Mouse (Mus musculus): ENCODE data around the gene Trim2. TPM values are rescaled to one million over a fixed set of nuclear protein-coding genes. Genes with fewer than 3 reads are reported as not detected.
A peak's percentile ranks its signal among the peaks of the same experiment; 100 is the strongest.

The Trim2 gene
- polyA plus RNA-seq, 1 experiment, result 22.8 TPM

- 77% methylated on average over 8 of the region's 8 CpGs for WGBS
- DNase-seq (ENCODE audit: low read depth, low spot score), result no peak
Observed at GRCm38 (mm10) chr3:84169393-84170005, 137.2 kb downstream of the Trim2 start.

DNA sequence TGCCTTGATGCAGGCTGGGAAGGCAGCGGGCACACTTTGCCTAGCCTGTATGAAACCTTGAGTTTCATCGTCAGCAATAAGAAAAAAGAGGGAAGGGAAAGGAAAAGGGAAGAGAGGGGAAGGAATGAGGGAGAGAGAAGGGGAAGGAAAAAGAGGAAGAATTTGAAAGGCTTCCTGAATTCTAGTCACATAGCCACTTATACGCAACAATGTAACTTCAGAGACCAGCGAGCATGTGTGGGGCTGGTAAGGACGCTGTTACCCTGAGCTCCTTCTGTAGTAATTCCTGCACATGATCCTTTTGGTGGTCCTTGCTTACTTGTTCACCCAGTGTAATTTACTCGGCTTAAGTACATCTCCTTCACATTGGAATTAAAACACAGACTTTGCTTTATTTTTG is 137.7 kb downstream of the Trim2 start:
- WGBS, result 89% methylated on average over 6 of the region's 6 CpGs

GRCm38 (mm10) chr3:84166073-84166472 is 140.6 kb downstream of the Trim2 start:
- no peak for DNase-seq (ENCODE audit: low read depth, low spot score)
- 76% methylated on average over 5 of the region's 5 CpGs for WGBS

More for the DNA sequence above, 137.7 kb downstream of the Trim2 start:
- DNase-seq (ENCODE audit: low read depth, low spot score), result no peak

DNA sequence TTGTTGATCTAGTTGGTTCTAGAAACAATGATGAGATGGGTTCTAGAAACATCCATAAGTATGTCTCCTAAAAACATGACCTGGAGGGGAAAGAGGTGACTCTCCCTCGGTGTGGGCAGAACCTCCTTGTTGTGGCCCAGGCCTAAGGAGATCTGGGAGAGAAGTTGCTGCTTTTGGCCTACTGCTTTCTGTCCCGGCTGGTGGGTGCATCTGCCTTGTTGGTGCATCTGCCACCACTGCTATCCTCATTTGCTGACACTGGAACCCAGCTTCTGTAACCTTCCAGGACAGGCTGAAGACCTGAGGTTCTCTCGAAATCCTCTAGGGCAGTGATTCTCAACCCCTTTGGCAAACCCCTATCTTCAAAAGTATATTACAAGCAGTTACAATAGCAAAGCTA is 141.3 kb downstream of the Trim2 start:
- DNase-seq (ENCODE audit: low read depth, low spot score), result no peak
- WGBS, result 95% methylated on average over 3 of the region's 3 CpGs

DNA sequence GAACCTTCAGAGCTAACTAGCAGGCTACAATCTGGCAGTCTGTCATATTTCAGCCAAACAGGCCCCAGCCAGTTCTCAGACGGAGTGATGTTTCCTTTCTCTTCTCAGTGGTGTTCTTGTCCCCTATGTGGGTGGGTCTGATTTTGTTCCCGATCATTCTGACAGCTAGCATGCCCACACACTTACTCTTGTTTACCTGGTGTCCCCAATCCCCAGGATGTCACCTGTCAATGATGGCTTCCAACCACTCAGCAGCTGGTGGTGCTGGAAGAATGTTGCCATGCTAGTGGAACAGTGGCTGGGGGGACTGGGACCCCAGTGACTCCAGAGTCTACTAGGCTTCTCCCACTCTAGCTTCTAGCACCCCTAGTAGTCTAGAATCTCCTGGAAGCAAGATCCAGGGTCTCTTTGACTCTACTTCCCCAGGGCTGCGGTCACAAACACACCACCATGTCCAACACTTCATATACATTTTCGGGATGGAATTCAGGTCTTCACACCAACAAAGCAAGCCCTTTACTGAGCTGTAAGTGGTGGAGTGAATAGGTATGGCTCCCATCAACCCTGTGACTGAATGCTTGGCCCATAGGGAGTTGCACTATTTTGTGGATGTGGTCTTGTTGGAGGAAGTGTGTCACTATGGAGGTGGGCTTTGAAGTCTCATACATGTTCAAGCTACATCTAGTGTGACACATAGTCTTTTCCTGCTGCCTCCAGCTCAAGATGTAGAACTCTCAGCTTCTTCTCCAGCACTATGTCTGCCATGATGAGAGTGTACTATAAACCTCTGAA is 148.9 kb downstream of the Trim2 start:
- WGBS, result 69% methylated on average over 4 of the region's 4 CpGs
- DNase-seq (ENCODE audit: low read depth, low spot score), result no peak

GRCm38 (mm10) chr3:84157011-84157410 is 149.7 kb downstream of the Trim2 start:
- no peak for DNase-seq (ENCODE audit: low read depth, low spot score)
- WGBS, result 33% methylated on average over 4 of the region's 4 CpGs

GRCm38 (mm10) chr3:84156105-84156504 is 150.6 kb downstream of the Trim2 start:
- DNase-seq (ENCODE audit: low read depth, low spot score), result no peak
- 22% methylated on average over 6 of the region's 6 CpGs for WGBS

GRCm38 (mm10) chr3:84155558-84156006 is 151.1 kb downstream of the Trim2 start, which contains the start of gene Mnd1:
Gene Mnd1 (minus strand): TSS chr3:84155786.
- DNase-seq (ENCODE audit: low read depth, low spot score), result peak; percentile 90
- under 1% methylated on average over 29 of the region's 29 CpGs for WGBS

DNA sequence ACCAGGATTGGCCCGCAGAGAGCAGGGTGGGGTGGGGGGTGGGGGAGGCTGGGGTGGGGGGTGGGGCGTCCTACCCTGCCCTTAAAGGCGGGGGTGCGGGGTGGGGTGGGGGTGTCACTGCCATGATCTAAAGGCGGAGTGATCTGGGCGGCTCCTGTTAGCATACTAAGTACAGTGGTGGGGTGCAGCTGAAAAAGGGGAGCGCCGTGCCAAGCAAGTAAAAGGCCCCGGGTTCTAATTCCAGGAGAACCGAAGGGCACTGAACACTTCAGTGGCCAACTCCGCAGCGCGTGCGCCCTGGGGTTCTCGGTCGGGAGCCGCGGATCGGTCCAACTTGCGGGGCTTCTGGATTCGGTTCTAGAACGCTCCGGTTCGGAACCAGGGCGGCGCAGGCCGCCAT is 151.5 kb downstream of the Trim2 start:
- under 1% methylated on average over 27 of the region's 27 CpGs for WGBS
- DNase-seq (ENCODE audit: low read depth, low spot score), result no peak

- no peak for DNase-seq (ENCODE audit: low read depth, low spot score)
- 12% methylated on average over 12 of the region's 12 CpGs for WGBS
Observed at GRCm38 (mm10) chr3:84154721-84155141, 151.9 kb downstream of the Trim2 start.

- 97% methylated on average over 3 of the region's 3 CpGs for WGBS
- DNase-seq (ENCODE audit: low read depth, low spot score), result no peak
Observed at GRCm38 (mm10) chr3:84149831-84150230, 156.8 kb downstream of the Trim2 start.

GRCm38 (mm10) chr3:84140947-84141346 is 165.7 kb downstream of the Trim2 start:
- 71% methylated on average over 7 of the region's 7 CpGs for WGBS
- DNase-seq (ENCODE audit: low read depth, low spot score), result no peak

DNA sequence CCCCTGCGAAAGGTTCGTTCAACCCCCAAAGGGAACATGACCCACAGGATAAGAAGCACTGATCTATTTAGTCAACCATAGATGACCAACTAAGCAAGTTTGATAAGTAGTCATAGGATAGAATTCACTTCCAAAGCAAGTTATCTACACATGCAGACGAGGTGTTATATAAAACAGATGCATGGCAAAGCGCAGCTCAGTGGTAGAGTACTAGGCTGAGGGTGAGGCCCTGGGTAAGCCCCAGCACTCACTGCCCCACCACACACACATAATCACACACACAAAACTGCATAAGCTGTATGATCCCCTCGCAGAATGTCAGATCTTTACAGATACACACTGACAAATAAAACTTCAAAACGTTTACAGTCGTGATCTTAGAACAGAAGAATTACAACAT is 170.2 kb downstream of the Trim2 start:
- 84% methylated on average over 7 of the region's 7 CpGs for WGBS
- no peak for DNase-seq (ENCODE audit: low read depth, low spot score)

DNA sequence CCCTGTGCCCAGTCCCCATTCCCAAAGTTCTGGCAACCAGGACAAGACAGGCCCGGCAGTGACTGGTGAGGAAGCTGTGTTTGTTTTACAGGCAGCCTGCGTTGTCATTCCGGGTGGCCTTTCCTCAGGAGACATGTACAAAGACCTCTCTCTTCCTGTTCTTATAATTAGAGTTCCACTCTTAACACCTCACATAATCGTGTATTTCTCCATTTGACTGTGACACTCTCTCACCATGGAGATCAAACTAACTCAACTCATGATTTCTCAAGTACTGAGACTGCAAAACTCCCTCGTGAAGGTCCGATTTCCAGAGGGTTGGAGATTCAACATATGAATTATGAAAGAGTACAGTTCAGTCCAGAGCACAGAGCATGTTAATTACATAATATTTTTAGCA is 170.7 kb downstream of the Trim2 start:
- 56% methylated on average over 6 of the region's 6 CpGs for WGBS
- no peak for DNase-seq (ENCODE audit: low read depth, low spot score)

- DNase-seq (ENCODE audit: low read depth, low spot score), result no peak
- WGBS, result 28% methylated on average over 9 of the region's 9 CpGs
Observed at GRCm38 (mm10) chr3:84135387-84135786, 171.3 kb downstream of the Trim2 start.

DNA sequence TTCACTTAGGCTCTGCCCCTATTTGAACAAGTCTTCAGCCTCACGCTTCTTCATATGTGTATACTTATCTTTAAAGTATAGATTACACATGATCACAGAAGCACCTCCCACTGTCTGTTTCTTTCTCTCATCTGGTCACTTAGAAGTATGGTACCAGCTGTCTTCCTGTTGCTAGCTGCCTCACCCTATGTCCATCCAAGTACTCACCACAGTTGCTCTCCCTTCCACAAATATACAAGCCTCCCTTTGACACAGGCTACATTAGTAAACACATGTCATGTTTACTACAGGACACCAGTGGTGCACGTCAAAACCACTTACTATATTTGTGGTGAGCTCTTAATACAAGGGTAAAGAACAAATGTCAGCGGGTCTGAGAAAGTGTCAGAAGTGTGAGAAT is 175.3 kb downstream of the Trim2 start:
- 84% methylated on average over 3 of the region's 3 CpGs for WGBS
- DNase-seq (ENCODE audit: low read depth, low spot score), result no peak

GRCm38 (mm10) chr3:84130776-84131175 is 175.9 kb downstream of the Trim2 start:
- DNase-seq (ENCODE audit: low read depth, low spot score), result no peak
- WGBS, result 71% methylated on average over 5 of the region's 5 CpGs

DNA sequence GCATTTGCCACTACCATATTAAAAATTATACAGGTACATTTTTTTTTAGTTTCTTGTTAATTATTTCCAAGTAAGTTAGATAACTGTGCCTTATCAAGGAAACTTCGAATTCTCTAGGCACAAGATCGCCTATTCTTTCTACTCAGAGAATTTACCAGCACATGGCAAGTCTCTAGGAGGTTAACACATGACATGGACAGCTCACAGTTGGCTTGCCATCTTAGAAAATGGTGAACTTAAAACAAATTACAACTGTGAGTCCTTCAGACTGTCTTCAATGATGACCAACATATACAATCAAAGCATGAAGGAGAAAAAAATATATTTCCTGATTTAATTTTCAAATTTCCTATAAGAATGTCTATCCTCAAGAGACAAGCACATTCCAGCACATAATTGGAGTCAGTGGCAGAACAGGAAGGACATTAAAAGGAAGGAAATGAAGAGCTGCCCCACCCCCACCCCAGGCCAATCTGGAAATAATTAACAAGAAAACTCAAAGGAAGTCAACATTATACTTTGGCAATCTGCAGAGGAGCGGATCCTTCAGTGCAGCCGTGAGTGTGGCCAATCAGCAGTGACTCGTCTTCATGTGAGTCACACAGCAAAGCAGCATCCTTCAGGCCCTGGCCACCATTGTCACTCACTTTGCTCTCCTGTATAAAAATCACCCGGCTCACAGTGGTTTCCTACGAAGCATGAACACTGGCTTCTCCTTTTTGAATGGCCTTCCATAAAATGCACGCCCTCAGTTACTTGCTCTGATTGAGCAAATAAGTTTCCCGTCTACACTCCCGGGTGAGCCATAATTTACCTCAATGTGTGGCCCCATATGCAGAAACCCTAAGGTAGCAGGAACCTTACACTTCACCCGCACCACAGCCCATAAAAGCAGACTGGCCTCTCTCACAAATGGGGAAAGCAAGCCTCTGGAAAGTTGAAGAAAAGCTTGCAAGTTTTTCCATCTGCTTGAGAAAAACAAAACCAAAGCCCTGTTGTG is 177.5 kb downstream of the Trim2 start:
- peak; percentile 27 for DNase-seq (ENCODE audit: low read depth, low spot score)
- 24% methylated on average over 11 of the region's 11 CpGs for WGBS

DNA sequence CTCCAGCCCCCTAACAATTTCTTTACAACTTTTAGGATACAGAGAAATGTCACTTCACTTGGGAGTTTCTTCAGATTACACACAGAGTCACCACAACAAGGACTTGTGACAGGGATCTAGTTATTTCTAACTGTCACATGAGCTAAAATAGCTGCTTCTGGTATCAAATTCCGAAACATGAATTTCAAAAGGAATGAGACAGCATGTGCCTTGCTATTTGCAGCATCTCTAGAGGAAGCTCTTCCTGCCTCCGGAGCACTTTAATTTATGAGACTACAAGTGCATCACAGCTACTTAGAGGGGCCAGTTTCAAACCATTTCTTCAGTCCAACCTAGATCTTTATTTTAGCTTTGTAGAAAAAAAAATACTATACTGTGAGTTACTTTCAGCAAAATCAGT is 179.2 kb downstream of the Trim2 start:
- no peak for DNase-seq (ENCODE audit: low read depth, low spot score)
- WGBS, result 76% methylated on average over 2 of the region's 2 CpGs

DNA sequence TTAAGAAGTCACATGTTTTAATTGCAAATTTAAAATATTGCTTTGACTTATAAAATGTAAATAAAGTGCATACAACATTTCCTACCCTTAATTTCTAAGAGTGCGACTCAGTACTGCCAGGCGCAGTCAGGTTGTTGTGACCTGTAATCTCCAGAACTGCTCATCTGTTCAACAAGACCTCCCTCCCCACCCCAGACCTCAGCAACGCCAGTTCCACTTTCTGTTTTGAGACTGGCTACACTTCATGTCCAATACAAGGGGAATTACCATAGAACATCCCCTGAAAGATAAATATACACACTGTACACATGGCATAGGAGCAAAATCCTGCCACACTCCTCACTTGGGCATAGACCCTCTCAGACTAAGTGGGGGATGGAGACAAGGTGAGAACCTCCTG is 180.0 kb downstream of the Trim2 start:
- WGBS, result 81% methylated on average over 3 of the region's 3 CpGs
- no peak for DNase-seq (ENCODE audit: low read depth, low spot score)

Measured in large intestine, adult 2 months (tissue).